Mouse (Mus musculus) left cerebral cortex, adult 18-20 months (tissue): ENCODE results near the gene Six1. TPM values are rescaled to one million over a fixed set of nuclear protein-coding genes. Genes with fewer than 3 reads are reported as not detected.

Source experiments
- DNase-seq, 2 experiments: peaks; one replicate each; pipeline ENCODE4 v3.0.0; 2021 to 2022; ENCODE audit warnings: low spot score in 2 of 2, mixed read lengths in 1 of 2
- total RNA-seq, 2 experiments: library from RNA; stranded (reverse); gene quantifications; 2 replicates each; pipeline ENCODE4 v1.2.3; 2021

Six1 gene
- total RNA-seq, 2 experiments from 2014 or later, result 0.40 to 0.42 TPM

DNA sequence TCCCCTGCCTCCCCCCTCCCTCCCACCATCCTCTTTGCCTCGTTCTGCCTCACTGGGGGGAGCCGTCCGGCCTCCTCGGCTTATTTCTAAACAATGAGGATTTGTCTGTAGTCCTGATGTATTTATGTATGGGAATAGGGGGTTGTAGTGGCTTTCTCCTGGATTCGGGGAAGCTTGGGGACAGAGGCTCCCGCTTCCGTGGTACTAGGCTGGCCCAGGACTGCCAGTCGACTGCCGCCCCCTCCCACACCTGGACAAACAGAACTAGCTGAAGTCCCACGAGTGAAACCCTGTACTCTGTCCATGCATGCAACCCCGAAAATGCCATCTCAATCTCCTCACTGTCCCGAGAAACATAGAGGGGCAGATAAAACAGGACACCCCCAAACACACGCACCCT lies 3.4 kb downstream of the Six1 start:
- DNase-seq, result no peak

DNA sequence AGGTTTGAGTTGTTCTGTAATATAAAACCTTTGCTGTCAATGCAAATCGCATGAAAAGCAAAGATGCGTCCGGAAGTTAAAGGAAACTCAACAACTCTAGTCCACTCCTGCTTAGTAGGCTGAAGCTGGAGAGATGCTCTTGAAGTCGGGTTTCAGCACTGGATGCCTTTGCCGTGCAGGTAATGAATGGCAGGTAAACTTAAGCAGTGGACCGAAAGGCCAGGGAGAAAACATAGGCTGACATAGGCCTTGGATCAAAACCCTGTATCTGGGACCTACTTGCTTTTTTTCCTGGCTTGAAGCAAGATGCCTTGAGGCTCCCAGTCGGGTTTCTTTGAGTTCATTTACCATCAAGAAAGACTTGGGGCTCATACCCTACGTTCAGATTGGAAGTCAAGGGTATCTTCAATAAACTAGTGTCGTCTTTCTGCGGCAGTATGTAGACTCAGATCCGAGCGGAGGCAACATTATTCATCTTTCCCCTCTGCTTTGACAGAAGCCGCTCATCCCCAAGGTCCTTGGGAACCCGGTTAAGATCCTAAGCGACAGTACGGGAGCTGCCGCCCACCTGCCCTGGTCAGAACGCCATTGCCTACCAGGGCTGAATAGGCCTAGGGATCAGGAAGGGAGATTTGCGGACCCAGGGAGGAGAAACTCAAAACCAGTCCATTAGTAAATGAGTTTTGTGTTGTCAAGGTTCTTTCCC lies 4.0 kb downstream of the Six1 start:
- DNase-seq, result no peak

DNA sequence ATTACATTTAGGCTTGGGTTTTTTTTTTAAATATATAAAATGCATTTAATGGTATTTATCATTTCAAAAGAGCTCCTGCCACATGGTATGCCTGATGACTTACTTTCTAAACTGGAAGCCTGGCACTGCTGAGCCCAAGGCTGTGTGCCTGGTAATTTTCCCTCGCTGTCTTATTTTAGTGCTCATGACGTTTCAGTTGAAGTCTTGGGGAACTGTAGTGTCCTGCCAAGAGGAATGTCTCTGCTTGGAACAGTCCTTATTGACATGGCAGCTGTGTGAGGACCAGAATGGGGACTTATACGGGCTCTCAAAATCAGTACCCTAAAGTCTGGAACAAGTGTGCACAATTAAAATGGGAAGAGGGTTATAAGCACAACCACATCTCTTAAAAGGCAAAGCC lies 5.2 kb downstream of the Six1 start:
- no peak for DNase-seq

DNA sequence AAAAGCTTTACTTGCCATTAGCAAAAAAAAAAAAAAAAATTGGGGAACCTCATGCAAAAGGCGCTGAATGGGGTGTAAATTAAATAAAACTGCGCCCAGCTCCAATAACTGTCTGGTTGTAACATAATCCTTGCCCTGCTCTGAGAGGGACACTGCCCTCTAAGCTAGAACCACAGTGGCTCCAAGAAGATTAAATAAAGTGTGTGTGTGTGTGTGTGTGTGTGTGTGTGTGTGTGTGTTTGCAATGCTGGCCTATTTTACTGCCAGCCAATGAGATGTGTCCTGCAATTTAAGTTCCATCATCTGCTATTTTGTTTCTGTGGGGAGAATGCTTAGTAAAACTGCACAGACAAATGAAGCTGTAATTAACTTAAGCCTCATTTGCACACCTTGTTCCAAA lies 6.1 kb downstream of the Six1 start:
- no peak for DNase-seq

DNA sequence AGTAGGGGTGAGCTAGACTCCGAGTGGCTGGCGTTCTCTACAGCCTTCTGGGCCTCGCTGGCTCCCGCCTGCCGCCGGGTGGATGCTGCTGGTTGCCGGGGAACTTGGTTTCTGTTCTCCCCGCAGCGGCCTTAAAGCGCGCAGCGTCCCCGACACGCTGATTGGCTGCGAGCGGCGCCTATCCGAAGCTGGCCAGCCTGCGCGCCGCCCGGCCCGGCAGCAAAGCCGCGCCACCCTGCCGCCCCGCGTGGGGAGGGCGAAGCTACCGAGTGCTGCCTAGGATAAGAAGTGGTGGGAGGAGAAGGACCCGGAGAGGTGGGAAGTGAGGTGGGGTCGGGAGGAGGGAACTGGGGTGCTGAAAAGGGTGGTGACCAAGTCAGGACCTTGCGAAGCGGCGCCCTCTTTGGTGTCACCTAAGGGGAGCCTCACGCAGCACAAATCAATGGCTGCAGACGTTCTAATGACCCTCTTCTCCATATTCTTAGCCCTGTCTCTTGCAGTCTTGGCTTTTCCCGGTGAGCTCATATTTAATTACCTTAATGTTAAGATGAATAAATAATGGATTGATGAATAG lies 7.0 kb downstream of the Six1 start:
- DNase-seq, result no peak

DNA sequence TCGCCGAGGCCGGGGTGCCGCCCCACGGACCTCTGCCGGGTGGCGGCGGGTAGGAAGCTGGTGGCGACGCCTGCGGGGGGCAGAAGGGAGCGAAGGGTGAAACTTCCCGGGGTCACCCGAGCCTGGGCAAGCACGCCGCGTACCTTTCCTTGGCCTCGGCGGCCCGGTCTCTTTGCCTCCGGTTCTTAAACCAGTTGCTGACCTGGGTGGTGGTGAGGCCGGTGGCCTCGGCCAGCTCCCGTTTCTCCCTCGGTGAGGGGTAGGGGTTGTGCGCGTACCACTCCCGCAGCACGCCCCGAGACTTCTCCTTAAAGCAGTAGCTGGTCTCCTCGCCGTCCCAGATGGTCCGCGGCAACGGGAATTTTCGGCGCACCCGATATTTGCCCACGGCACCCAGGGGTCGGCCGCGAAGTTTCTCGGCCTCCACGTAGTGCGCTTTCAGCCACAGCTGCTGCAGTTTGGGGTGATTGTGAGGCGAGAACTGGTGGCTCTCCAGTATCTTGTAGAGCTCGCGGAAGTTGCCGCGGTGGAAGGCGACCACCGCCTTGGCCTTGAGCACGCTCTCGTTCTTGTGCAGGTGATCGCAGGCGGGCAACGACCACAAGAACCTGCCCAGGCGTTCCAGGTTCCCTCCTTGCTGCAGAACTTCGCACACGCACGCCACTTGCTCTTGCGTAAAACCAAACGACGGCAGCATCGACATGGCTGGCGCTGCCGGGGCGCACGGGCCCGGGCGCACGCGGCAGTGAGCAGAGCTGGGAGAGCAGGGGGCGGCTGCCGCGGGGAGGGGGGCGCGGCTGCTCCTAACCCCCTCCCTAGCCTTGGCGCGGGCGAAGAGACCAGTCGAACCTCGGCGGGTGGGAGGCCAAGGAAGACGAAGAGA lies 7.7 kb downstream of the Six1 start:
- DNase-seq, result no peak

DNA sequence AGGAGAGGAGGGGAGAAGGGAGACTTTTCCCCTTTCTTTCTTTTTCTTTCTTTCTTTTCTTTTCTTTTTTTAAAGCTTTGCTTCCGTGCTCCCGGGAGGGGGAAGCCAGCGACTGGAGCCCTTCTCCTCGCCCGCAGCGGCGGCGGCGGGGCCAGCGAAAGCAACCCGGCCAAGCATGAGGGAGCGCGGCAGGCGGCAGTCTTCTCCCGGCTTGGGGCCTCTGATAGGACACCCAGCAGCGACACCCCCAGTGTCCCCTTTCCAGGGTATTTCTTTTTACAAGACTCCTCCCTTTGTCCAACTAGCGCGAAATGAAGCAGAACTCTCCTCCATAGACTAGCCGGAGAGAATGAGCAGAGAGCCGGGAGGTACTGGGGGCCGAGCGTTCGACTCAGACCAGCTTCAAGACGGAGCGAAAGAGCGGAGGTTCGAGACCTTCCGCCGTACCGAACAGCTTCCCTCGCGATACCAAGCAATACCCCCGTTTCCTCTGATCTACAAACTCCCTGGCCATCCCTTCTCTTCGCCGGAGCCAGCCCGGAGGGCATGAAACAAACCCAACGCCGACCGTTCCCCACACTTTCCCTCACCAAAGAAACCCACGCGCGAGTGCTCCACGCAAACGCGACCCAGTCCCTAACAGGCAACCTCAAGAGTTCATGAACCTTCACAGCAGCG lies 8.5 kb downstream of the Six1 start:
- DNase-seq, result no peak

DNA sequence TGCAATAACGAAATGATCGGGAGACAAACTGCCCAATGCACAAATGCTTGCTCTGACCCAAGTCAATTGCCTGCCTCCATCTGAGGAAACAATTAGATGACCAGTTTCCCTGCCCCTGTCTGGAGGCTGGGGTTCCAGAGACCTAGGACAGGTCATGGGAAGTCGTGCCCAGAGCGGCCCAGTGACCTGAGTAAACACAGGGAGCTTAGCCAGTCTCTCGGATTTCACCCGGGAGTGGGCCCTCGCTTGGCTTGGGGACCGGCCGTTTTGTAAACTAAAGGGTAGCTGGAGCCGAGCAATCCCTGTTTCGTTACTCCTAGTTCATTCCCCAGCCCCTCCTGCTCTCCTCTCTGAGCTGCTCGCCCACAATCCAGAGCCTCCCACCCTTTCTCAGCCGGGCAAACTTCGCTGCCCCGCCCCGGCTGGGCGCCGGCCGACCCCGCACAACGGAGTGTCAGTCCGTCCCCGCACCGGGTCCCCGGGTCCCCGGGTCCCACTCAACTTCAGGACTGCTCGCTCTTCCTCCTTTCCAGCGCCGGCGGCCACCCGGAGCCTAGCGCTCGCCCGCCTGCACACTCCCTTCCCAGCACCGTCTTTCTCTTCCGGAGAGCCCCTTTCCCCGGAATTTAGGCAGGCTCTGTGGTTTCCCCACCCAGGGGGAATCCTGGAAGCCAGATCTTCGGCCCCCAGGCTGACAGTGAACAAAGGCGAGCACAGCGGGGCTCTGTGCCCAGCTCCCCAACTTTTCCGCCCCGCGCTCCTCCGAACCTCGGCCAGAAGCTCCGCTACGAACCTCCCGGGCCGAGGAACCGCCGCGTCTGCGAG lies 9.3 kb downstream of the Six1 start:
- DNase-seq, result no peak

DNA sequence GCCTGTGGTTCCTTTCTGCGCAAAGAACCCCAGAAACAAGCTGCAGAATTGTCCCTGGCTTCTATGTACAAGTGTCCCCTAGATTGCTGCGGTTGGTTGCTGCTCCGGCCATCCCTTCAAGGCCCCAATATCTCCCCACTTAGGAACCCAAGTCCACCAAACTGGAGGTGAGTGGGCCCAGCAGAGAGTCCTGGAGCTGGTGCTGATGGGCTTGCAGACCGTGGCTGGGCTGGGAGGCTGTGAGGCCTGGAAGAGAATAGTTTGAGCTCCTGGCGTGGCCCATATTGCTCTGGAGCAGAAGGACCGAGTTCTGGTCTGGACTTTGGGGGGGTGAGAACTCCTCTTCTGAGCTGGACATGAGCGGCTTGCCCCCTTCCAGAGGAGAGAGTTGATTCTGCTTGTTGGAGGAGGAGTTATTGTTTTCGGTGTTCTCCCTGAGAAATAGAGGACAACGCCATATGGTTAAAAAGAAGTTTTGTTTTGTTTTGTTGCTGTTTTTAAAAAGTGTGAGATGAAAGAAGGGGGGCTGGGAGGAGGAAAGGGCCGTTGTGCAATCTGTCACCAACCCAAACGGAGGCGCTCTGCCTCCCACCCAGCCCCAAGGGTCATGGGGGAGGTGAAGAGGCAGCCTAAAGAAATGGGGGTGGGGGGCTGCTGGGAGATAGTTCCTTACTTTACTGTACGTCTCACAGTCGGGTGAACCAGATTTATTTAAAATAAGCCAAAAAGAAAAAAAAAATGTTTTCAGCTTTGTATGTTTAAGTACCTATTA lies 10.1 kb downstream of the Six1 start:
- no peak for DNase-seq

DNA sequence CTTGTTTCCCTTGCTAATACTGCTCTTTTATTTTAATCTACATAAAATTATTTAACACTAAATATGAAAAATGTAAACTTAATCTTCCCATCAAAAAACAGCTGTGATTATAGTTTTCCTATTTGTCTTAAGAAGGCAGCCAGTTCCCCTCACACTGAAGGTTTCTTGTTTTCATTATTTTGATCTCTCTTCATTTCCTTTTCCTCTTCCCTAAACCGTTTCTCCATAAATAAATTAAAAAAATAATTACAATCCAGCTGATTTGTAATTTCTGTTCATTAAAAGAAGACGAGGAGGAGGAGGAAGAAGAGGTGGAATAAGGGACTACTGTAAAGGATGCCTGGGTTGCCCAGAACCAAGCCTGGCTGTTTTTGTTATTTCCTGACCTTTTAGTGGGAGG lies 10.8 kb downstream of the Six1 start:
- DNase-seq, result no peak

DNA sequence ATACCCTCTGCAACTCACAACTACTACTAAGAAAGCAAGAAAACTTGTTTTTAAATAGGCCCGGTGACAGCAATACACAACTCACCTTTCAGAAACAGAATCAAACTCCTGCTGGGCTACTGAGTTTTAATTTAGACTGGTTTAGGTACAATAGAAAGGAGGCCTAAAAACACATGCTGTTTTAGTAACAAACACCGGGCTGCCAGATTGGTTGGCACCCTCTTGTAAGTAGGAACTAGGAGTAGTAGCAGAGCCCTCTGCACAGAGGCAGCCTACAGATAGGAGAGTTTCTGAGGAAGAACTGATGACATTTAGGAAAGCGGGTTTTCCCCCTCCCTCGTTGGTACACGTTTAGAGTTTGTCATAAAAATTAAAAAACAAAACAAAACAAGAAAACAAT lies 11.3 kb downstream of the Six1 start:
- no peak for DNase-seq

DNA sequence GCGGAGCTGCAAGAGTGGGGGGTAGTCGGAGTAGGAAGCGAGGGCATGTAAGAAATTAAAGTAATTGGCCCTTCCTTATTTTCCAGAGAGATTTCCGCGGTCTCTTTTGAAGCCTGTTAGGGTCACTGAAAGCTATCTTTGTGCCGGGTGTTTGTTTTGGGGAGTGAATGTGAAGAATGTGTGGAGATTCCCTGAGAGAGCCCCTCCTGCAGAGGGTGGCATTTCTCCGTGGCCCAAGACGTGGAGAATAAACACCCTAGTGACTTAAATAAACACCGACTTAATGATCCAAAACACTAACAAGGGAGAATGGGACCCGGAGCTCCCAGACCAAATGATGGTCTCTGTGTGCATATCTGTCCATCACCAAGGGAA lies 12.4 kb downstream of the Six1 start:
- no peak for DNase-seq

DNA sequence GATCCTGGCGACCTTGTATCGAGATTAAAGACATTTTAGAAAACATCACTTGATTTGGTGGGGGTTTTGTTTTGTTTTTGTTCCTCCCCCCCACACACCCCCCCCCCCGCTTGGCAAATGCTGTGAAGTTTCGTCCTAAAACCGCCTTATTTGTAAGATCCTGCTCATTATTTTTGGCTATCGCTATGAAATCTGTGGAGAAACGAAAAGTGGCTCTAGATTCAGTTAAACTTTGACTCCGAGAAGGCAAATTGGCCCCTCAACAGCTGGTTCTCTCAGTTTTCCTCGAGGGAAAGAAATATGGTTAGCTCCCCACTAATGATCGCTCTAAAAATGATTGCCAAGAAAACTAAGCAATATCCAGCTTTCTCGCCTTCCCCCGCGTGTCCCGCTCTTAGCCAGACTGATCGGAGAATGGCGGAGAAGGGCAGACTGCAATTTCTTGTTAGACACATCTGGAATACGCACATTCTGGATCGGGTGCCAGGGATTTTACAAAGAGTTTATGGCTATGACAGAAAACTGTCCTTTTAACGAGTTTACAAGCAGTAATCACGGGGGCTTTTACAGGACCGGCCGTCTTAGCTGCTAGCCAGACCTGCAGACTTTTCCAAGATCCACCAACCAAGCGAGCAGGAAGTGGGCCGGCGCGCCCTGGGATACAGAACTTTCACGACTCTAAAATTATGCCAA lies 13.0 kb downstream of the Six1 start:
- DNase-seq, result no peak

DNA sequence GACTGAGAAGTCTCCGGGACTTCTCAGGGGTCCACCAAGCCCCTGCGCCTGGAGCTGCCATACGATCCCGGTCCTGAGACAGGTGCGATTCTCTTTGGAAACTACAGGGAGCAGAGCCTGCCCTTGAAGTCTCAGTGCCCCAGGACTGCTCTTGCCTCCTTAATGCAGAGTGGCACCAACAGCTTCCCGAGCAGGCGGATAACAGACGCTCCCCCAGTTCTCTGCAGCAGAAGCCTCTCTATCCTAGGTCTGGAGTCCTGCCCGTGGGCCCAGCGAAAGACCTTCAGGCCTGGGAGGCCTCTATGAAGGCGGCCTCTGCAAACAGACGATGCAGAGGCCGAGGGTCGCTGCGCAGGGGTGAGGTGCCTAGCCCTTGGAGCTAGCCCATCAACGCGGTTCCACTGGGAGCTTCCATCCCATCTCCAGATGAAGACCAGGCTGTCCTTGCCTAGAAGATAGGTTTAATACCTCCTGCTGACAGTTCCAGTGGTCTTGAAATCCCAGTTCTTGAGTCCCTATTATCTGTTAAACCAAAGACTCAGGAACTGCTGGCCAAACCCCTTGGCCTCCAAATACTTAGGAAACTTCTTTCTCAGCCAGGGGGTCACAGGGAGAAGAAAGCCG lies 13.6 kb downstream of the Six1 start:
- no peak for DNase-seq

DNA sequence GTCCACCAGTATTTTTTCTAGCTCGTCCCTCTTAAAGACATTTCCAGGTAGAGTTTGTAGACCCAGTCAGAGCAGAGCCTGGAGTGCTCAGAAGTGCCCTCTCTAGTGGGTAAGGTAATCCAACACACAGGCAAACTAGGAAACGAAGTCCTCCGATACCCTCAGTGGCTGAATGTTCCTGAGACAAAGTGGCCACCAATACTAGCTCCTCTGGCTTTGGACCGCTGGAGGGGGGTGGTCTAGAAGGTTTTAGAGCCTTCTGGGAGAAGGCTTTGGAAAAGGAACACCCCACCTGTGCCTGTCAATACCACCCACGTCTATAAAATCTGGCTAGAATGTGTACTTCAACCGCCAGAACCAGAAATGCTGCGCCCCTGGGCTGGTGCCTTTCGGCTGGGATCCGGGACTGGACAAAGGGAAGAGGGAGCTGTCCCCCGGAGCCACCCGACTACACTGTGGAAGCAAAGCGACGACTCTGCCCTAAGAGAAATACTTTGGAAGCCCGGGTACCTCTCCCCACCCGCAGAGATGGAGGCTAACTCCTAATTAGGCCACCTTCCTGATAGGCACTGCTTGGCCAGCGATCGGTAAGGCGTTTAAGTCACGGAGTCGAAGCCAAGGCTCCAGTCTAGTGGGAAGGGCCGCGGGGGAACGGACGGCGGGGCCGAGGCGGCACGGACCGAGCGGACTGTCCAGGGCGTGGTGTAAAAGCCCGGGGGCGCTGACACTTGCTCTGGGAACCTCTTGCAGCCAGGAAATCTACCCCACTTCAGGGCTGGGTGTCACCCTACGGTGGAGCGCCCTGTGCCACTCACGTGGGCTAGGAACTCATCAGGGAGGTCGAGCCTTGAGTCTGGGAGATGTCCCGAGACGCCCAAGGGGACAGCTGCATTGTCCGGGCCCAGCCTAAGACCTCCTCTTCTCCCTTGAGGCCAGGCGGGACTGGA lies 14.4 kb downstream of the Six1 start:
- DNase-seq, result no peak

DNA sequence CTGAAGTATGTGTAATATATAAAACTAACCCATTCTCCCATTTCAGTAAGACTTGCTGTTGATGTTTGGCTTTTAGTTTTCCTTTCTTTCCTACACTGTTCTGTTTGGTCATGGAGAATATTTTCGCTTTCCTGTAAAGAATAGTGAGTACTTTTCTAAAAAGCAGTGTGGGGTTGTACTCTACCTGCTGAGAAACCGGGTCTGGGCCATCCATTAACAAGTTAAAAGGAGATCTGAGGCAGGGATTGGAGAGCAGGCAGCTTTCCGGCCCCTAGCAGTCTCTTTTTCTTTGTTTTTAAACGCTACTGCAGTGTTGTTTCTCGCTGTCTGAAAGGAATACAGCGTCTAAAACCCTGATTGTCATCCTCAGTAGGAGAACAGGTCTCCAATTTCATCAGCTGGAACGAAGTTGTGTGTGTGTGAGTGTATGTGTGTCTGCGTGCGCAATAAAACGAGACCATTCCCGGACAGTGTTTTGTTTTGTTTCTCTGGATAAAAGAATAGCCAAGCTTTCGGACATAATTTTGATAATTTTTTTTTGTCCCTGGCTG lies 15.2 kb downstream of the Six1 start:
- no peak for DNase-seq

DNA sequence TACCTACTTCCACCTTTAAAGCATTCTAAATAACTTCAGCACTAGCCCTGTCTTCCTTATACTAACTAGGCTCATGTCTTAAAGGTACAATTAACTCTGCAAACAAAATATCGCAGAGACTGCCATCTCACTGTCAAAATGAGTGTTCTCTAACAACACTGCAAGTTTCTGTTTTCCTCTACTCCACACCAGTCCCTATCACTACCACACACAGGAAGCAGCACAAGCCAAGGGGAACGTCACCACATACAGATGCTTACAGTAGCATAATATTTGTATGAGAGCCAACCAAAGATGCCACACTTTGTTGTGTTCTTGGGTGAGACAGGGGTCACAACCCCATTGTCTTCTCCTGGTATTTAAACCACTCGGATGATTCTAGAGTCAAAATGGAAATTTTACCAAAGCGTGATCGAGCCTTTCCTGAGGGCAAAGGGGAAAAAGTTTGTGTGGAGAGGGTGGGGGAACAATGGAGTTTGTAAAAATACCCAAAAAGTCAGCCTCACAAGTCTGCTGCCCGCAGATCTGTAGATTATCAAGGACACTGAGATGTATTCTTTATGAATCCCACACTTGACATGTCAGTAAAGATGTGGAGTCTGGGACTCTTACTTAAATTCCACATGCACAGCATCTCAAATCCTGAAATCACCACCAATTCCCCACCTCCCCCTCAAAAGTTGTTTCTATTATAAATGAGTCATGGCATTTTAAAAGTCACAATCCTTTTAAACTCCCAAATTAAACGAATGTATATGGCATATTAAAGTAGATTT lies 16.1 kb downstream of the Six1 start:
- DNase-seq, result no peak
